Mouse (Mus musculus): ENCODE results near the gene Vrk1. TPM values are rescaled to one million over a fixed set of nuclear protein-coding genes. Genes with fewer than 3 reads are reported as not detected.

Gene Vrk1
- polyA plus RNA-seq, 1 experiment from 2014 or later, result 115 TPM

DNA sequence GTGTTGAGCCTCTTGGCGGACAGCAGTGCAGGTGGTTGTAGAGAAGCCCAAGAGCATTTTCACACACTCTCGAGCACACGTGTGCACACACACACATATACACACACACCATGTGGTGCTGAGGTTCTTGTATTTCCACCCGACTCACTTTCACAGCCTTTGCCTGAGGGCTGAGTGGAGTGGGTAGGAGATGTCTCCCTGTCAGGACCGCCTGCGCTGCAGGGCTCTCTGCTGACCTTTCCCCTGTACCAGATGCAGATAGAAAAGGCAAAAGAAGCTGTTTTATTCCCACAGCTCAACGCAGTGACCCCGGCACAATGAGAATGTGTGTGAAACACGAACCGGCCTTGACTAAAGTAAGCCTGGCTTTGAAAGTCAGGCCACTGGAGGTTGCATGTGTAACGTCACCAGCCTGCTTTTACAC lies 72.9 kb downstream of the Vrk1 start:
- Histone ChIP-seq H3K9me3 (replicated peaks; ENCODE audit: control insufficient read depth, low read length) (no peaks in the 10 kb centered on the region), H3K36me3 (replicated peaks; ENCODE audit: control insufficient read depth, insufficient read depth, low read depth, low read length) (no peaks in the 10 kb centered on the region), H3K9ac (replicated peaks; ENCODE audit: low read length) (no peak overlapping the region), H3K27ac (replicated peaks; ENCODE audit: low read depth, low read length) (no peak overlapping the region; the same call in 1 of the 2 replicates), H3K4me1 (ENCODE audit: control insufficient read depth, insufficient read depth, low read length) (peaks cover 2% of the 10 kb centered on the region; the same call in 1 of the 2 replicates), H3K4me2 (ENCODE audit: low read depth, low read length) (no peak overlapping the region), H3K4me3 (ENCODE audit: low read depth, low read length) (no peak overlapping the region), H3K27me3 (ENCODE audit: control insufficient read depth, insufficient read depth, low read length) (no peaks in the 10 kb centered on the region)
- ATAC-seq (replicated peaks; ENCODE audit: insufficient number of reproducible peaks, low FRiP score, low TSS enrichment, low read depth) (peak; percentile 64), DNase-seq (ENCODE audit: low spot score) (peak; percentile 51)
- 23% methylated on average over 11 of the region's 11 CpGs for WGBS

DNA sequence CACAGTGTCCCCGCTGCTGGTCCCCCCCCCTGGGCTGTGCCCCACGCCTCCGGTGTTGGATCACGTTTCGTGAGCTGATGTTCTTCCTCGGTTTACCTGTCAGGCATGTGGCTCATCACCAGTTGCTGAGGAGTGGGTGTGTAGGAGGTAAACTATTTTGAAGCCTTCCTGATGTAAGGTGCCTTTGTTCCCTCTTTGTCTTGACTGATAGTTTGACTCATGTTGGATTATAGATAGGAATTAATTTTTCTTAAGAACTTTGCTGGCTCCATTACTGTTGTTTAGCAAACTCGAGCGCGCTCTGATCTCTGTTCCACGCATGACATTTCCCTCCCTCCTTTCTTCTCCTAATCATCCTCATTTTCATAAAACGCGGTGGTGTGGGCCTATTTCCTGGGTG lies 74.1 kb downstream of the Vrk1 start:
- DNase-seq (ENCODE audit: low spot score) (no peak), ATAC-seq (replicated peaks; ENCODE audit: insufficient number of reproducible peaks, low FRiP score, low TSS enrichment, low read depth) (no peak)
- no peaks in the 10 kb centered on the region for H3K27me3 ChIP-seq (ENCODE audit: control insufficient read depth, insufficient read depth, low read length)
- H3K9ac ChIP-seq (replicated peaks; ENCODE audit: low read length), result no peak overlapping the region
- H3K36me3 ChIP-seq (replicated peaks; ENCODE audit: control insufficient read depth, insufficient read depth, low read depth, low read length), result no peaks in the 10 kb centered on the region
- no peak overlapping the region for H3K4me2 ChIP-seq (ENCODE audit: low read depth, low read length)
- 91% methylated on average over 12 of the region's 12 CpGs for WGBS
- H3K4me1 ChIP-seq (ENCODE audit: control insufficient read depth, insufficient read depth, low read length), result peaks cover 2% of the 10 kb centered on the region; the same call in 1 of the 2 replicates
- H3K27ac ChIP-seq (replicated peaks; ENCODE audit: low read depth, low read length), result no peak overlapping the region
- no peaks in the 10 kb centered on the region for H3K9me3 ChIP-seq (replicated peaks; ENCODE audit: control insufficient read depth, low read length)
- H3K4me3 ChIP-seq (ENCODE audit: low read depth, low read length), result no peak overlapping the region

DNA sequence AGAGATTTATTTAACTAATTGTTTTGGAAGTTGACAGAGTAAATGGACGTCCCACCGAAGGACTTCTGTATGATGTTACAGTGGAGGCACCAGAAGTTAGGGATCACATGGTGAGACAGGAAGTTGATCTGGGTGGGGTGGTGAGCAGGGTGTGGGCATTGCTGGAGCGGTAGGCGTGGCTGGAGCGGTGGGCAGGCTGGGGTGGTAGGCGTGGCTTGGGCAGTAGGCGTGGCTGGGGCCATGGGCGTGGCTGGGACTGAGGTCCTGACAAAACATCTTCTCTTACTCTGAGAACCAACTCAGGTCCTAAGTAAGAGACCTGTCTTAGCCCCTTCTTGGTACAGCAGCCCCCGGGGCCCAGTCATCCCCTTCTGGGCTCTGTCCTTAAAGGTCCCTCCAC lies 84.8 kb downstream of the Vrk1 start:
- Histone ChIP-seq H3K36me3 (replicated peaks; ENCODE audit: control insufficient read depth, insufficient read depth, low read depth, low read length) (no peaks in the 10 kb centered on the region), H3K4me1 (ENCODE audit: control insufficient read depth, insufficient read depth, low read length) (no peaks in the 10 kb centered on the region), H3K27ac (replicated peaks; ENCODE audit: low read depth, low read length) (no peak overlapping the region), H3K4me3 (ENCODE audit: low read depth, low read length) (no peak overlapping the region), H3K27me3 (ENCODE audit: control insufficient read depth, insufficient read depth, low read length) (no peaks in the 10 kb centered on the region), H3K9me3 (replicated peaks; ENCODE audit: control insufficient read depth, low read length) (no peaks in the 10 kb centered on the region), H3K9ac (replicated peaks; ENCODE audit: low read length) (no peak overlapping the region), H3K4me2 (ENCODE audit: low read depth, low read length) (no peak overlapping the region)
- no peak for DNase-seq (ENCODE audit: low spot score)
- no peak for ATAC-seq (replicated peaks; ENCODE audit: insufficient number of reproducible peaks, low FRiP score, low TSS enrichment, low read depth)
- 97% methylated on average over 9 of the region's 9 CpGs for WGBS

DNA sequence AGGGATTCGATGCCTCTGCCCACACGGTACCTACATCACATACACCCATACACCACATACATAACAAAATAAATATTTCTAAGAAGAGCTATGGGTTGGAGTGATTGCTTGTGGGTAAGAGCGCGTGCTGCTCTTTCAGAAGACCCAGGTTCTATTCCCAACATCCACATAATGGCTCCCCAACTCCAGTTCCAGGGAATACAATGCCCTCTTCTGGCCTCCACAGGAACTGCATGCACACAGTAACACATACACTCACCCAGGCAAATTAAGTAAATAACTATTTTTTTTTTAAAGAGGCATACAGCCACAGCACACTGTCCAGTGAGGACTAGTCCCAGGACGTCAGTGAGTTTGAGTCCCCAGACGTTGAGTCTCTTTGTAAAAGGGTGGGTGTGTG lies 92.0 kb downstream of the Vrk1 start:
- no peak overlapping the region for H3K4me3 ChIP-seq (ENCODE audit: low read depth, low read length)
- 96% methylated on average over 6 of the region's 6 CpGs for WGBS
- no peak overlapping the region for H3K4me2 ChIP-seq (ENCODE audit: low read depth, low read length)
- no peaks in the 10 kb centered on the region for H3K36me3 ChIP-seq (replicated peaks; ENCODE audit: control insufficient read depth, insufficient read depth, low read depth, low read length)
- H3K27me3 ChIP-seq (ENCODE audit: control insufficient read depth, insufficient read depth, low read length), result no peaks in the 10 kb centered on the region
- no peaks in the 10 kb centered on the region for H3K9me3 ChIP-seq (replicated peaks; ENCODE audit: control insufficient read depth, low read length)
- H3K4me1 ChIP-seq (ENCODE audit: control insufficient read depth, insufficient read depth, low read length), result no peaks in the 10 kb centered on the region
- no peak overlapping the region for H3K9ac ChIP-seq (replicated peaks; ENCODE audit: low read length)
- H3K27ac ChIP-seq (replicated peaks; ENCODE audit: low read depth, low read length), result no peak overlapping the region
- DNase-seq (ENCODE audit: low spot score), result no peak
- ATAC-seq (replicated peaks; ENCODE audit: insufficient number of reproducible peaks, low FRiP score, low TSS enrichment, low read depth), result no peak

DNA sequence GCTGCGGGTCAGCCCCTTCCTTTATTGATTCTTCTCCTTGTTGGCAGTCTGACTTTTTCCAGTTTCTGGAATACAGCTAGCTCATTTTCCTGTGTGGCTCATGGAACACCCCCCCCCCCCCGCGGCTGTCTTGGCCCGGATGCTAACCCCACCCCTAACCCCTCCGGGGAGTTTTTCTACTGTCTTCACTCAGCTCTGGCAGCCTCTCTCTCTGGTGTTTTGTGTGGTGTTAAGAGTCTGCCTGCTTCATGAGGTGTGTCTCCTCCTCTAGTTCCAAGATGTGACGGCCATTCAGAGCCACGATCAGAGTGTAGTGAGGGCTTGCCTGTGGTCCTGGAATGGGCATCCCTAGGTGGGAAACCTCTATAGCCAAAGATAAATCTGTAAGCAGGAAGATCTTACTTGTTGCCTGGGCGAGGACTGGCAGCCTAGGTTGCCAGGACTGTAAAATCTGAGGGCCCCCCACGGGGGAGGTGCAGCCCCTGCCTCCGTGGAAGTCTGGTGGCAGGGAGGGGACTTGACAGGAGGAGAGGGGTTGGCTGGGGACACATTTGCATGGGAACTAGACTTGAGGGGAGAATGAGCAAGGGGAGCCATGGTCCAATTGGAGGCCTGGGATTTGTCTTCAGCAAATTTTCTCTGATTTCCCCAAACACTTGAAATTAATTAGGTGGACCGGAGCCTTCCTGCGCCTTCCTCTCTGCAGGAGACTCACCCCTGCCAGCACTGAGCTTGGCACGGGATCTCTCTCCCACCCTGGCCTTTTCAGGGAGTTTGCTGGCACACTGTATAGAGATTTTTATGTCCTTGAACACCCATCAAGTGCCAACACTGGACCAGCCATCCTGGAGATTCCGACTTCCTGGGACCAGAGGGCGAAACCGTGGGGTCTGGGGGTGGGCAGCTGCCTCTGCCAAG lies 93.0 kb downstream of the Vrk1 start:
- H3K27ac ChIP-seq (replicated peaks; ENCODE audit: low read depth, low read length), result no peak overlapping the region
- no peak for ATAC-seq (replicated peaks; ENCODE audit: insufficient number of reproducible peaks, low FRiP score, low TSS enrichment, low read depth)
- no peak overlapping the region for H3K4me3 ChIP-seq (ENCODE audit: low read depth, low read length)
- no peak overlapping the region for H3K9ac ChIP-seq (replicated peaks; ENCODE audit: low read length)
- no peak for DNase-seq (ENCODE audit: low spot score)
- 63% methylated on average over 16 of the region's 16 CpGs for WGBS
- no peaks in the 10 kb centered on the region for H3K9me3 ChIP-seq (replicated peaks; ENCODE audit: control insufficient read depth, low read length)
- no peaks in the 10 kb centered on the region for H3K27me3 ChIP-seq (ENCODE audit: control insufficient read depth, insufficient read depth, low read length)
- no peak overlapping the region for H3K4me2 ChIP-seq (ENCODE audit: low read depth, low read length)
- no peaks in the 10 kb centered on the region for H3K4me1 ChIP-seq (ENCODE audit: control insufficient read depth, insufficient read depth, low read length)
- H3K36me3 ChIP-seq (replicated peaks; ENCODE audit: control insufficient read depth, insufficient read depth, low read depth, low read length), result no peaks in the 10 kb centered on the region

DNA sequence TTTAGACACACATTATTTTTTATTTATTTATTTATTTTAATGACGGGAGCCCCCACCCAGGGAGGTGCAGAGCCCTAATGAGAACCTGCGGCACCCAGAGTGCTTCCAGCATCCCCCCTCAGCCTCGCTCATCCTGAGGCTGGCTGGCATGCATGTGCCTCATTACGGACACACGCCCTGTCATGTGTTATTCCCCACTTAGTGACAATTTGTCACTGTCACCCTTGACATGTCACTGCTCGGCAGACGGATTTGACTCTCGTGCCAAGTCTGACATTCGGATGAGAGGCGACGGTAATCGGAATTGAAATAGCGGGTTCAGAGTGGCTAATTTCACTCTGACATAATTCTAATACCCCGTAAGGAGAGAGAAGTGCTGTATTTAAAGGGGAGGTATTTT lies 97.2 kb downstream of the Vrk1 start:
- H3K27me3 ChIP-seq (ENCODE audit: control insufficient read depth, insufficient read depth, low read length), result no peaks in the 10 kb centered on the region
- no peak overlapping the region for H3K9ac ChIP-seq (replicated peaks; ENCODE audit: low read length)
- DNase-seq (ENCODE audit: low spot score), result no peak
- H3K4me1 ChIP-seq (ENCODE audit: control insufficient read depth, insufficient read depth, low read length), result no peaks in the 10 kb centered on the region
- no peak overlapping the region for H3K27ac ChIP-seq (replicated peaks; ENCODE audit: low read depth, low read length)
- no peaks in the 10 kb centered on the region for H3K9me3 ChIP-seq (replicated peaks; ENCODE audit: control insufficient read depth, low read length)
- H3K4me2 ChIP-seq (ENCODE audit: low read depth, low read length), result no peak overlapping the region
- no peak for ATAC-seq (replicated peaks; ENCODE audit: insufficient number of reproducible peaks, low FRiP score, low TSS enrichment, low read depth)
- H3K36me3 ChIP-seq (replicated peaks; ENCODE audit: control insufficient read depth, insufficient read depth, low read depth, low read length), result no peaks in the 10 kb centered on the region
- WGBS, result 90% methylated on average over 14 of the region's 14 CpGs
- H3K4me3 ChIP-seq (ENCODE audit: low read depth, low read length), result no peak overlapping the region

DNA sequence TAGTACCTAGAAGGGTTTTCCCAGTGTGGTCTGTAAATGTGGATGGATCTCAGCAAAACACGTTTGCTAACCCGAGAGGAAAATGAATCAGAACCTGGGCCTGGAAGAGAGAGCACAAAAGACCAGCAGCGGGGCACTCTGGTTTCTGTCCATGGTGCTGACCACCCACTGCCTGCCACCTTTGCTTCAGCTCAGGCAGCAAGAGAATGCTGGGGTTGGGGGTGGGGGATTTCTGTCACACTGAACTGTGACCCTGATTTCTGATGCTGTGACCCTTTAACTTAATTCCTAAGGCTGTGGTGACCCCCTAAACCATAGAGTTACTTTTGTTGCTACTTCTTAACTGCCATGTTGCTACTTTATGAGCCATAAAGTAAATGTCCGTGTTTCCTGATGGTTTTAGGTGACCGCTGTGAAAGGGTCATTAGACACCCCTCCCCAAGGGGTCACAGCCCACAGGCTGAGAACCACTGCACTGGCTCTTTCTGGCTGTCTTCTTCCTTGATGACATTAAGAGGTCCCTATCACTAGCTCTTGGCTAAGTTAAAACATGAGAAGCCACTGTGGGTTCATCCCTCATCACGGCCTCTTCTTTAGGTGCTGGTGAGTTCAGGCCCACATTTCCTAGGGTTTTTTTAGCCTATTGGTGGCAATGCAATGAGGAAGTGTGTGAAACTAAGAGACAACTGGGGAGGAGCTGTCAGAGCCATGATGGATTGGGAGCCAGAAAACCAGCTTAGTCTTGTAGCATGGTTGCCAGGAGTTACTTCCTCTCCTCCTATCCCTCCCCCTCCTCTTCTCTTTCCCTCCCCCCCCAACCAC lies 105.3 kb downstream of the Vrk1 start:
- H3K27ac ChIP-seq (replicated peaks; ENCODE audit: low read depth, low read length), result no peak overlapping the region
- no peaks in the 10 kb centered on the region for H3K27me3 ChIP-seq (ENCODE audit: control insufficient read depth, insufficient read depth, low read length)
- WGBS, result 31% methylated on average over 6 of the region's 6 CpGs
- no peak overlapping the region for H3K4me3 ChIP-seq (ENCODE audit: low read depth, low read length)
- no peaks in the 10 kb centered on the region for H3K4me1 ChIP-seq (ENCODE audit: control insufficient read depth, insufficient read depth, low read length)
- ATAC-seq (replicated peaks; ENCODE audit: insufficient number of reproducible peaks, low FRiP score, low TSS enrichment, low read depth) (no peak), DNase-seq (ENCODE audit: low spot score) (peak; percentile 84)
- H3K9me3 ChIP-seq (replicated peaks; ENCODE audit: control insufficient read depth, low read length), result no peaks in the 10 kb centered on the region
- no peak overlapping the region for H3K4me2 ChIP-seq (ENCODE audit: low read depth, low read length)
- no peak overlapping the region for H3K9ac ChIP-seq (replicated peaks; ENCODE audit: low read length)
- H3K36me3 ChIP-seq (replicated peaks; ENCODE audit: control insufficient read depth, insufficient read depth, low read depth, low read length), result no peaks in the 10 kb centered on the region

DNA sequence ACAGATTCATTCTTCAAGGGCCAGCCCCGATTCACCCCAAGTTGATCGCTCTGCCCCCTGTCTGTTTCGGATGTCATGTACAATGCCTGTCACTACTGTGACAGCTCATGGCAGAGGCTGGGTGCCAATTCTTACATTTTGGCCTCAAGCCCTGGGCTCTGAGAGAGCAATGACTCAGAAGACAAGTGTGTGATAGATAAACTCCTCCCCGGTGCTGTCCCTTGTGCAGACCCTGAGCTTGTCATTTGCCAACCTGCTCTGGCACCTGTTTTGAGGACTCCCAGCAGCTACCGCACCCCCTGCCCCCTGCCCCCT lies 105.8 kb downstream of the Vrk1 start:
- no peak overlapping the region for H3K4me3 ChIP-seq (ENCODE audit: low read depth, low read length)
- 79% methylated on average over 5 of the region's 5 CpGs for WGBS
- no peak overlapping the region for H3K9ac ChIP-seq (replicated peaks; ENCODE audit: low read length)
- H3K27me3 ChIP-seq (ENCODE audit: control insufficient read depth, insufficient read depth, low read length), result no peaks in the 10 kb centered on the region
- no peaks in the 10 kb centered on the region for H3K4me1 ChIP-seq (ENCODE audit: control insufficient read depth, insufficient read depth, low read length)
- H3K9me3 ChIP-seq (replicated peaks; ENCODE audit: control insufficient read depth, low read length), result no peaks in the 10 kb centered on the region
- ATAC-seq (replicated peaks; ENCODE audit: insufficient number of reproducible peaks, low FRiP score, low TSS enrichment, low read depth) (no peak), DNase-seq (ENCODE audit: low spot score) (no peak)
- H3K27ac ChIP-seq (replicated peaks; ENCODE audit: low read depth, low read length), result no peak overlapping the region
- no peaks in the 10 kb centered on the region for H3K36me3 ChIP-seq (replicated peaks; ENCODE audit: control insufficient read depth, insufficient read depth, low read depth, low read length)
- H3K4me2 ChIP-seq (ENCODE audit: low read depth, low read length), result no peak overlapping the region

Measured in embryonic facial prominence, embryonic 11.5 days (tissue).